Mouse (Mus musculus) cerebellum, adult 8-10 months (tissue): ENCODE measurements around the gene Mars.
"Not testable (repeated sequence)": the region's sequence is repeated elsewhere in the genome, so short reads cannot be mapped to it uniquely, and the experiment has no call there.

ENCODE experiments used
- DNase-seq: peaks from one replicate; pipeline ENCODE4 v3.0.0; 2022

Mars gene

DNA sequence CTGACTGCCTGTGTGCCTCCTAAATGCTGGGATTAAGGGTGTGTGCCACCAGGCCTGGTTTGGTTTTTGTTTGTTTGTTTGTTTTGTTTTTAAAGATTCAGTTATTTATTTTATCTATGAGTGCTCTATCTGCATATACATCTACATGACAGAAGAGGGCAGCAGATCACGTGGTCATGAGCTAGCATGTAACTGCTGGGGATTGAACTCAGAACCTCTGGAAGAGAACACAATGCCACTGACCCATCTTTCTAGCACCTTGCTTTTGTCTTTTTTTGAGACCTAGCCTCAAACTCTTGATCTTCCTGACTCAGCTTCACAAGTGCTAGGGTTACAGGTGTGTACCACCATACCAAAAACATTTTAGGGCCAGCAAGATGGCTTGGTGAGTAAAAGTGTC lies 23.7 kb upstream of the Mars start:
- DNase-seq = no peak

DNA sequence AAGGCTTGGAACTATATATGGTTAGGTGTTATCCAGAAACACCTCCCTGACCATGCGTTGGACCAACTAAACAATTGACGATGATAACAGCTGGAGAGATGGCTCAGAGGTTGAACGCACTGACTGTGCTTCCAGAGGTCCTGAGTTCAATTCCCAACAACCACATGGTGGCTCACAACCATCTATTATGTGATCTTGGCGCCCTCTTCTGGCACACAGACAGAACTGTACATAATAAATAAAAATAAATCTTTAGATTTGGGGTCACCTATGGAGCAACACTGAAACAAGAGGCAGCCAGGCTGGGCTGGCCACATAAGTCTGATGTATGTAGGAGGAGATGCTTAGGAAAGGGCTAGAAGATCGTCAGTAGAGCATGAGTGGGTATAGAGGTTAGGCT lies 21.6 kb upstream of the Mars start:
- DNase-seq = no peak

DNA sequence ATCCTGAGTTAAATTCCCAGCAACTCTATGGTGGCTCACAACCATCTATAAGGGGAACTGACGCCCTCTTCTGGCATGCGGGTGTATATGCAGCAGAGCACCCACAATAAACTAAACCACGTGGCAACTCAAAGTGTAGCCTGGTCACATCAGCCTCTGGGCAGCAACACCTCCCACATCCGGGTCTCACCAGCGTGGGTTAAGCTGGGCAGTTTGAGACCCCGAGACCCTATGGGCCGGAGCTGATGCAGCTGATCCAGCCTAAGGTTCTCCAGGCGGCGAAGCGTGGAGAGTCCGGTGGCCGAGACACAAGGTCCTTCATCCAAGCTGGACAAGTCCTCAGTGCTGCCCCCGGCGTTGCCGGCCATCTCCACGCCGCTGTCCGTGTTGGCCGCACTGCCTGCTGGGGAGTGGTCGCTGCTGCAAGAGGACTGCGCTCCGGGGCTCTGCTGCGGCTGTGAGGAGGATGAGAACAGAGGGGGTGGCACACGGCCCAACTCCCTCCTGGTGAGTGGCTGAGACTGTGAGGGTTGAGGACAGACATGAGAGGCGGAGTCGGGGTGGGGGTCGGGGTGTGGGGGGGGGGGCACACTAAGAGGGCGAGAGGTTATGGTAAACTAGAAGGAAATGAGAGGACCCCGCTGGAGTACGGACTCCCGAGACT lies 20.8 kb upstream of the Mars start:
- no peak for DNase-seq

DNA sequence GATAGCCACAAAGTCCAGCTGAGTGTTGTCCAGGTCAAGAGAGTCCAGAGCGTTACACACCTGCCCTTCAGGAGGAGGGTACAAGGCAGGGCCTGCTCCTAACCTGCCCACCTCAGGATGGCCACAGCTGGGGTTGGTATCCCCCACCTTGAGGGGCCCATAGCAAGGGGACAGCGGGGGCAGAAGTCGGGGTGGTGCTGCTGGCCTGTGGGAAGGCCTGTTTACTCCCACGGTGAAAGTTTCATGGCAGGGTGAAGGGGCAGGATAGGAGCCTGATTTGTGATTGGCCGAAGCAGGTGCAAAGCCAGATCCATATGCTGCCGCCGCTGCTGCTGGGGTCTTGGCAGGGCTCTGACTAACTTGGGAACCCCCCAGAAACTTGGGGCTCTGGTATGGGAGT lies 18.6 kb upstream of the Mars start:
- no peak for DNase-seq

DNA sequence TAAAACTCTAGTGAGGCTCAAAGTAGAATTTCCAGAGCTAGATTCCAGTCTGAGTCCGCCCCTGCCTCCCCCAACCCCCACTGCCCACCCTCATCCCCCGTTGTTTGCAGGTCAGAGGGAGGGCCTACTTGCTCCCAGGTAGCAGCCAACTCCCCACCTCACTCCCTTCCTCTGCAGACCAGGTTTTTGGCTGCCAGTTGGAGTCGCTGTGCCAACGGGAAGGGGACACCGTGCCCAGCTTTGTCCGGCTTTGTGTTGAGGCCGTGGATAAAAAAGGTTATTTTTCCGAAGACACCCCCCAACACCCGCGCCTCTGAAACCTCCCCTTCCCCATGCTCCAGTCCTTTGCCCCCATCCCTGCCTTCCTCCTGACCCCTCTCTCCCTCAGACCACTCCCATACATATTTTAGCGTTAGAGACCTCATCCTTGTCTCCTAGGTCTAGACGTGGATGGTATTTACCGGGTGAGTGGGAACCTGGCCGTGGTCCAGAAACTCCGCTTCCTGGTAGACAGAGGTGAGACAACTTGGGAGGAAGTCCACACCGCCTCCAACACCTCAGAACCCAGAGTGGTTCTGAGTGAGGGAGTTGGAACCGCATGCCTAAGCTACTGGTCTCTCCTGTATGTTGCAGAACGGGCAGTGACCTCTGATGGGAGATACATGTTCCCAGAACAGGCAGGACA lies 16.0 kb upstream of the Mars start:
- no peak for DNase-seq

DNA sequence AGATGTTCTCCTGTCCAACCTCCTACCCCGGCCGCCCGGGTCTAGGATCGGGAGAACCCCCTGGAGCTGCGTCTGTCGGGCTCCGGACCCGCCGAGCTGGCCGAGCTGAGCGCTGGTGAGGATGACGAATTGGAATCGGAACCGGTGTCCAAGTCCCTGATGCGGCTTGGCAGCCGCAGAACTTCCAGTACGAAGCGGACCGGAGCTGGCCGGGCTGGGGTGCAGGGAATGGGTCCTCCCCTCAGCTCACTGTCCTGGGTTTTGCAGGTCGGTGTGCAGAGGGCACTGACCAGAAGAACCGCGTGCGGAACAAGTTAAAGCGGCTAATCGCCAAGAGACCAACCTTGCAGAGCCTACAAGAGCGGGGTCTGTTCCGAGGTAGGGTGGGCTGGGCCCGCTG lies 15.2 kb upstream of the Mars start:
- no peak for DNase-seq

DNA sequence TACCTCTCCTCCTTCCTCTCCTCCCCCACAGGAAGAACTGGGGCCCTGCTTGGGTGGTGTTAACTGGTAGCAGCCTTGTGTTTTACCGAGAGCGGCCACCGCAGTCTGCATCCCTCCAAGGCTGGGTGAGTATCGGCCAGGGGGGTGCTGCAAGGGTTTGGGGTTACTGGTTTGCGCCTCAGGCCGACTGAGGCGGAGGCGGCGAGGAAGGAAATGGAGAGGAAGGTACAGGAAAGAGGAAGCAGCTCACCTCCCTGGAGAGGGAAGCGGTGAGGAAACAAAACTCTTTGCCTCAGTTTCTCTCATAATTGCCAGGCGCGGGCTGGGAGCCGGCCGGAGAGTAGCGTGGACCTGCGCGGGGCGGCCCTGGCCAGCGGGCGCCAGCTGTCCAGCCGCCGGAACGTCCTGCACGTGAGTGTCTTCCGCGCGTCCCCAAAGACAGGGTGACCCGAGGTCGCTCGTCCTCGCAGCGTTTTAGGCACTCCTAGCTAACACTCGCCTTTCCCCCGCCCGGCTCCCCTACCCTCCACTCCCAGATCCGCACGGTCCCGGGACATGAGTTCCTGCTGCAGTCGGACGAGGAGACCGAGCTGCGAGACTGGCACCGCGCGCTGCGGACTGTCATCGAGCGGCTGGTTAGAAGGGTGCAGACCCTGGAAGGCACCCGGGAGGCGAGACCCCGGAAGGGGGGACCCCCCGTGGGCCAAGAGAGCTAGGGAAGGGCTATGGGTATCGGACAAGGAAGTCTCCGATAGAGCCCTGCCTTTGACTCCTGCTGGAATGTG lies 14.6 kb upstream of the Mars start:
- DNase-seq = no peak

DNA sequence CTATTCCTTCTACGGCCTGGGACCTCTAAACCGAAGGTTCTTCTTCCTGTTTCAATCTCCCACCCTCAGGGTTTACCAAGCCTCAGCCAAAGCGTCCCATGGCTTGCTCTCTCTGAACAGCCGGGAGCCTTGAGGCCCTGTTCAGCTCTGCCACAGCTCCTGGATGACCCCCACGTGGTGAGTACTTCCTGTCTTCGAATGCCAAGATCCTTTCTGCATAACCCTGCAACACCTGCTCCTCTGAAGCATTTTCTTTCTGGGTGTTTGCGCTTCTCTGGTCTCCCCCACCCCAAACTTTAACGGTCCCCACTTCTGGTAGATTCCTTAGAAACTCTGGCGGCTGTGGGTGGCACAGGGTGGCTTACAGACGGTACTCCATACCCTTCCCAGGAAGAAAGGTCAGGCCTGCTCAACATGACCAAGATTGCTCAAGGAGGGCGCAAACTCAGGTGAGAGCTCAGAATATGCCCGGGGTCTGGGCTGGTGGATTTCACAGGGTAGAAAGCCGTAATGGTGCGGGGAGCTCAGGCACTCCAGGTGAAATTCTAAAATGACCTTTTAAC lies 13.9 kb upstream of the Mars start:
- DNase-seq = no peak

DNA sequence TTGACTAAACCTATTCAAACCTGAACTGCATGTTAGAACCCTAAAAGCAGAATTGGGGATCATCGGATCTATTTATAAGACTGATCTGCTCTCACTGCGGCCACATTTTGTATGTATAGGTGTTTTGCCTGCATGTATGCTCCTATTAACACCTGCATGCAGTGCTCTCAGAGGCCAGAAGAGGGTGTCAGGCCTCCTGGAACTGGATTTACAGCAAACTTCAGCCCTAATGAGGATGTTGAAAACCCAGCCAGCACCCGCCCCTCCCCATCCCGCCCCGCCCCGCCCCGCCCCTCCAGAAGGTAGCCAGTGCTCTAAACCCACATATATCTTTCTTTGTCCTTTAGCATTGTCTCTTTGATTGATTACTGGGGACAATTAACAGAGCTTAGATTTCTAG lies 12.9 kb upstream of the Mars start:
- DNase-seq = no peak

DNA sequence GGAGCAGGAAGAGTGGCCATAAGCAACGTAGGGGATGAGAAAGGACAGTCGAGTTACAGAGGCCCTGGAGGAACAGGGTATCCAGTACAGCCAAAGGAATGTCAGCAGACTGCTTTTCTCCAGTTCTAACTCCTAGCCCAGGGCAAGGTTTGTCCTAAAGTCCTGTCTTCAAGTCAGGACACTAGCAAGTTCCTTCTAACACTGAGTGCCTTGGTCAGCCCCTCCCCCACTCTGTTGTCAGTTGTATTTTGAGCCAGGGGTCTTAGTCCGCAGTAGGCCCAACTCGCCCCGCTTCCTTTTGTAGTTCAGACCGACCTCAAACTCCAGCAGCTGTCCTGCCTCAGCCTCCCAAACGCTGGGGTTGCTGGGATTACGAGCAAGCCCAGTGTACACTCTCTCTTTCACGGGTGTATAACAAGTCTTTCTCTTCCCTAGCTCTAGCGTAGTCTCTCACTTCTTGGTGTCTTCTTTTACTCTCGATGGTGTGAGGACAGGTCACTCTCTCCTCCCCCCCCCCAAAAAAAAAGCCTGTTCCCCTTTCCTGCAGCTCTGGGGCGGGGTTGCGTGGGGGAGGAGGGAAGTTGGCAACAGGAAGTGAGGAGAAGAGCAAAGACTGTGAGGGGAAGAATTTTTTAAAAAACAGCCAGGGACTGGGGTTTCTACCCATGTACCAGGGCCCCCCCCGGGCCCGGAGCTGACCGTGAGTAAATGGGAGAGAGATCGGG lies 11.7 kb upstream of the Mars start:
- DNase-seq = no peak

DNA sequence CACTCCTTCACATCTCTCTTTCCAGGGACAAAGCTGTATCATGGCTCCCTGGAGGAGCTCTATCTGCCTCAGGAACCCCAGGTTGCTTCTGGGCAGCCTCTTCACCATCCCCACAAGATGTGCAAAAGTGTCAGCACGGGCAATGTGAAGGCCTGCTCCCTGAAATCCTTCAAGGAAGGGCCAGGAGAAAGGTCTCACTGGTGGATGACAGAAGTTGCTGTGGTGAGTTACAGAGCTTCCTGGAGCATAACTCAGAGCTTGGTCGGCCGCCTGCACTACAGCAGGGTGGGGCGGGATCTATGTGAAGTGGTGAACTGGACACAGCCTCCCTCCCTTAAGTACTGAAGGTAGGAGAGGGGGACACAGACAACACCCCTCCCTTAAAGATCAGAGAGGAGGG lies 11.1 kb upstream of the Mars start:
- DNase-seq = no peak

DNA sequence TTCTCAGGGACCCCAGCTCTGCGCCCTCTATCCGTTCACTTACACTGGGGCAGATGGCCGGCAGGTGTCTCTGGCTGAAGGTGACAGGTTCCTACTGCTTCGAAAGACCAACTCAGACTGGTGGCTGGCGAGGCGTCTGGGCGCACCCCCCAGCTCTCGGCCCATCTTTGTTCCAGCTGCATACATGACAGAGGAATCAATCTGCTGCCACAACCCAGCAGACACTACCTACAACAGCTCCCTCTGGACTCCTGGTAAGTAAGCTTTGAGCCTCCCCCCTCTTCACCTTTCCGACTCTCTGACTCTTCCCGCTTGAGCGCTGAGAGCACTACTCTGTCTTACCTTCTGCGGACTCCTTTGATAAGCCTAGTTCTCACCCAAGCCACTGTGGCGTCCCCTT lies 10.6 kb upstream of the Mars start:
- no peak for DNase-seq

DNA sequence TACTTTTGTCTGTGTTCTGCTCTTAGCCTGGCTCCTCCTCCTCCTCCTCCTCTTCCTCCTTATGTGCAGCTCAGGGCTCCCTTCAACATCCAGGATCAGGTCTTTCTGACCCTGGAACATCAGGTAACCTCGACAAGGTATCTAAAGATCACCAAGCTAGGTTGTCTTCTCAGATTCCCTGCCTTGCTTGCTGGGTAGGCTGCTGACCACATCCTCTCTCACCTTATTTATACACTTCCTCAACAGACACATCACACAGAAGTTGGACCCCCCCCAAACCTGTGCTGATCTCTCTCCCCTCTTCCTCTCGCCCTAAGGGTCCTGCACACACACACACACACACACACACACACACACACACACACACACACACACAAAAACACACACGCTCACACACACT lies 10.0 kb upstream of the Mars start, which contains the start of gene Arhgap9:
TSS of gene Arhgap9 (plus strand) at position 344 of the 400 bp plus-strand sequence.
- DNase-seq = no peak

DNA sequence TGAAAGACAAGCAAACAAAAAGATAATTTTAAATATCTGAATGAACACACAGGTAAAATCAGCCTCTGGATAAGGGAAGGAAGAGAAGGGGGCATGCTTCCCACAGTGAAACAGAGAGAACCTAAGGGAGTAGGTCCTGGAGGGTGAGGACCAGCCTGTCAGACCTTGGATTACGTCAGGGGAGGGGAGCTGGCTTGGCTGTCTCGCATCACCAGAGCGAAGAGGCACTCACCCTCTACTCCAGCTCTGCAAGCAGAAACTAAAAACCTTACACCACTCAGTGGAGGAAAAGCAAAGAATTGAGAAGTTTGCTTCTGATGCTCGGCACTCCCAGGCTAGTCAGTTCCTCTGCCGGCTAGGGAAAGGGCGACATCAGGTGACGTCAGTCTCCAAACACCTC lies 8.4 kb upstream of the Mars start:
- DNase-seq = no peak

DNA sequence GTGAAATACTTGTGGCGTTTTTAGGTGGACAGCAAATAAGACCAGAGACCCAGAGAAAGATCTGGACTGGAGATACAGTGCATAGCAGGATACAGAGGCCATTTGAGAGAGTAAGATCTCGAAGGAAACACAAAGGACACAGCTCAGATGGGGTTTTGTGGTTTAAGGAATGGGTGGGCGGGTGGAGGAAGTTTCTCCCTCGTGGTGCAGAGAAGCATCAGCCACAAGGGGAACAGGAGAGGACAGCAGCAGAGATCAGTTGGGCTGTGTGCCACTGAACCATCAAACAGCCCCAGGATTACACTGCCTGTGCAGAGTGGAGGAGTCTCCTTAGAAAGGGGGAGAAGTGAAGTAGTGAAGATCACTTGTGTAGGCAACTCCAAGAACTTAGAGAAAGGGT lies 6.4 kb upstream of the Mars start:
- no peak for DNase-seq

DNA sequence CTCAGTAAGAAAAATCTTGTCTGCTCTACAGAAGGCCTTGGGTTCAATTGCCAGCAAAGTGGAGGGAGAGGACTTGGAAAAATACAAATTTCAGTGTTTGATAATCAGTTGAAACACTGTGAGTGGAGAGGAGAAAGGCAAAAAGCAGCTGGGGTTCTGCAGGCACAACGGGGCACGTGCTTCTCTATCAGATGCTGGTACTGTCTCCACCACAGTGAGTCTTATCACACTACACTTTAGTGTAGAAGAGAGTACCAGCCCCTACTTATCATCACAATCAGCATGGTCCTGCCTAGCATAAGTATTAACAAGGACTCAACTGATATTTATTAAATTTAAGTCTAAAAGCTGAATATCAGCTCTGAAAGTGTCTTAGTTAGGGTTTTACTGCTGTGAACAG lies 5.7 kb upstream of the Mars start:
- DNase-seq = no peak

DNA sequence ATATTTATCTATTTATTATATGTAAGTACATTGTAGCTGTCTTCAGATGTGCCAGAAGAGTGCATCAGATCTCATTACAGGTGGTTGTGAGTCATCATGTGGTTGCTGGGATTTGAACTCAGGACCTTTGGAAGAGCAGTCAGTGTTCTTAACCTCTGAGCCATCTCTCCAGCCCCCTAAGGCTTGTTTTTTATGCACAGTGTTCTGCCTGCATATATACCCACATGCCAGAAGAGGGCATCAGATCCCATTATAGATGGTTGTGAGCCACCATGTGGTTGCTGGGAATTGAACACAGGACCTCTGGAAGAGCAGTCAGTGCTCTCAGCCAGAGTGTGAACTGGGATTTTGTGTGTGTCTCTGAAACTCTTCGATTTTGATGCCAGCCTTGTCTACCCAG lies 3.4 kb upstream of the Mars start:
- DNase-seq = not testable (repeated sequence)

DNA sequence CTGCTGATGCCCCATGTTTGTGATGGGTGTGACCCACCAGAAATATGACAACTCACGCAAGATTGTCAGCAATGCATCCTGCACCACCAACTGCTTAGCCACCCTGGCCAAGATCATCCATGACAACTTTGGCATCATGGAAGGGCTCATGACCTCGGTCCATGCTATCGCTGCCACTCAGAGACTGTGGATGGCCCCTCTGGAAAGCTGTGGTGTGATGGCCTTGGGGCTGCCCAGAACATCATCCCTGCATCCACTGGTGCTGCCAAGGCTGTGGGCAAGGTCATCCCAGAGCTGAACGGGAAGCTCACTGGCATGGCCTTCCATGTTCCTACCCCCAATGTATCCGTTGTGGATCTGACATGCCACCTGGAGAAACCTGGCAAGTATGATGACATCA lies 1.9 kb upstream of the Mars start:
- not testable (repeated sequence) for DNase-seq

DNA sequence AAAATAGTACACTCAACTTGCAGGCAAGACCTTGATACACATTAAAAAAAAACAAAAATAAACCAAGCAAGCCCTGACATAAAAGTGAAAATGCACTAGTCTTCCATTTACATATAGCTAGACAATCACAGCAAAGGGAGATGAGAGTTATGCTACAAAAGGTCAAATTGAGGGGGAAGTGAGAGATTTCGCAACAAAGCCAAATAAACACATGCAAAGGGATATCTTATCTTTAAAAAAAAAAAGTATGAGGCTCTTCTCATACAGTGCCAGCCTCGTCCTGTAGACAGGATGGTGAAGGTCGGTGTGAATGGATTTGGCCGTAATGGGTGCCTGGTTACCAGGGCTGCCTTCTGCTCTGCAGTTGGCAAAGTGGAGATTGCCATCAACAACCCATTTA lies 1.3 kb upstream of the Mars start:
- no peak for DNase-seq

DNA sequence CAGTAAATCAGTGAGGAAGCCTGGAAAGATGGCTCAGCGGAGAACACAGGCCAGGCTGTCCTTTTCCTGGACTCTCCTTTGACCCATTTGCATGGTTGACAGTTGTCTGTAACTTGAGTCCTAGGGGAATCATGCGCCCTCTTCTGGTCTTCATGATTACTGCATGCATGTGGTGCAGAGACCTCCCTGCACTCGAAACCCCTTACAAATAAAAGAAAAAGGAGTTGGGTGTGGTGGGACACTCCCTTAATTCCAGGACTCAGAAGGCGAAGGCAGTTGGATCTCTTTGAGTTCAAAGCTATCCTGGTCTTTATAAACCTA lies 730 bp upstream of the Mars start:
- DNase-seq = peak; percentile 84

DNA sequence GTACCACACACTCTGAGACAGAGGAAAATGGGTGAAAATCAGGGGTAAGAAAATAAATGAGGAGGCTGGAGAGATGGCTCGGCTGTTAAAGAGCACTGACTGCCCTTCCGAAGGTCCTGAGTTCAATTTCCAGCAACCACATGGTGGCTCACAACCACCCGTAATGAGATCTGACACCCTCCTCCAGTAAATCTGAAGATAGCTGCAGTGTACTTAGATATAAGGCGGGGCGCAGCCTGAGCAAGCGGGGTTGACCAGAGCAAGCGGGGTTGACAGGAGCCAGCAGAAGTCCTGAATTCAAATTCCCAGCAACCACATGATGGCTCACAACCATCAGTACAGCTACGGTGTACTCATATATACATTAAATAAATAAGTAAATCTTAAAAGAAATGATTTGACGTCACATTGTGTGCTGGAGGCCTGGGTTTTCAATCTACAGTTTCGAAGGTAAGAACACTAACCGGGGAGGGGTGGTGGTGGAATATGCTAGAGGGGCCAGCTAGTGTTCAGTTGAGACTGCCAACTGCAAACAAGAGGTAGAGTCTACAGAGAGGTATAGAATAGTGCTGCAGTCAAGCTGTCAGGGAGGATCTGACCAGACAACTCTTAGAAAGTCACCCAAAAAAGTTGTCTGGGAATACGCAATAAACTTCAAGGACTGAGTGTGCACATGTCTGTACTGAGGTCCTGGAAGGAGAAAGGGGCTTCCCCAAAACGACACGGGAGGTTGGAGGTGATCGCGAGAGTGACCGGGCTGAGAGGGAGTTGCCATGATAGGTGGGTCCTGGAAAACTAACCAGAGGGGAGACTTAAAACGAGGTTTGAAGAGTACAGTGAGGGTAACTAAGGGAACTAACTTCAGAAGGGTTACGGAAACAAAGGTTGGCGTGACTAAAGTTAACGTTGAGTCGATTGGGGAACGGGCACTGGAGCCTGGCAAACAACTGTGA lies 787 bp downstream of the Mars start:
- DNase-seq = no peak

DNA sequence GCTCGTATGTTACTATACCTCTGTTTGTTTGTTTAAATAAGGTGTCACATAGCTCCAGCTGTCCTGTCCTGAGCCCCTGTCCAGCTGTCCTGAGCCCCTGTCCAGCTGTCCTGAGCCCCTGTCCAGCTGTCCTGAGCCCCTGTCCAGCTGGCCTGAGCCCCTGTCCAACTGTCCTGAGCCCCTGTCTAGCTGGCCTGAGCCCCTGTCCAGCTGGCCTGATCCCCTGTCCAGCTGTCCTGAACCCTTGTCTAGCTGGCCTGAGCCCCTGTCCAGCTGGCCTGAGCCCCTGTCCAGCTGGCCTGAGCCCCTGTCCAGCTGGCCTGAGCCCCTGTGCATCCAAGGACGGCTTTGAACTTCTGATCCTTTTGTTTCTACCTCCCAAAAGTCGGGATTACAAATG lies 2.4 kb downstream of the Mars start:
- DNase-seq = not testable (repeated sequence)
